Mouse (Mus musculus): ENCODE measurements around the gene Fam187a. TPM values are rescaled to one million over a fixed set of nuclear protein-coding genes. Genes with fewer than 3 reads are reported as not detected.

Gene Fam187a
- polyA plus RNA-seq, 1 experiment from 2014 or later = not detected

- WGBS = 50% methylated on average over 4 of the region's 4 CpGs
- peaks cover 93% of the 10 kb centered on the region for H3K36me3 ChIP-seq
- no peak for ATAC-seq
Observed at GRCm38 (mm10) chr11:102864272-102864671, 20.7 kb upstream of the Fam187a start.

GRCm38 (mm10) chr11:102874801-102875334 lies 10.1 kb upstream of the Fam187a start:
- Histone ChIP-seq H3K36me3 (peaks cover 64% of the 10 kb centered on the region), H3K27me3 (no peaks in the 10 kb centered on the region), H3K4me1 (replicated peaks) (peaks cover 10% of the 10 kb centered on the region), H3K4me2 (replicated peaks) (no peak overlapping the region), H3K9ac (replicated peaks) (0 out of 2 replicates have a peak overlapping the region, but pooled peaks have one; percentile 6), H3K4me3 (replicated peaks) (no peak overlapping the region), H3K27ac (no peak overlapping the region), H3K9me3 (no peaks in the 10 kb centered on the region)
- 91% methylated on average over 7 of the region's 7 CpGs for WGBS
- no peak for ATAC-seq

More at GRCm38 (mm10) chr11:102864272-102864671, 20.7 kb upstream of the Fam187a start:
- no peaks in the 10 kb centered on the region for H3K4me1 ChIP-seq (replicated peaks)
- H3K9me3 ChIP-seq = no peaks in the 10 kb centered on the region
- no peak overlapping the region for H3K27ac ChIP-seq
- no peak overlapping the region for H3K9ac ChIP-seq (replicated peaks)
- no peaks in the 10 kb centered on the region for H3K27me3 ChIP-seq
- H3K4me3 ChIP-seq (replicated peaks) = no peak overlapping the region
- H3K4me2 ChIP-seq (replicated peaks) = no peak overlapping the region

- no peak for ATAC-seq
- peaks cover 29% of the 10 kb centered on the region for H3K36me3 ChIP-seq
- H3K4me3 ChIP-seq (replicated peaks) = peak overlapping the region; percentile 73
- peak overlapping the region; percentile 82; the same call in 1 of the 2 replicates for H3K9ac ChIP-seq (replicated peaks)
- H3K4me2 ChIP-seq (replicated peaks) = peak overlapping the region; percentile 75
- no peak overlapping the region for H3K27ac ChIP-seq
- WGBS = 60% methylated on average over 2 of the region's 2 CpGs
- H3K27me3 ChIP-seq = 0 out of 2 replicates have a peak, but pooled peaks cover 5% of the 10 kb centered on the region
- H3K9me3 ChIP-seq = no peaks in the 10 kb centered on the region
- H3K4me1 ChIP-seq (replicated peaks) = peaks cover 20% of the 10 kb centered on the region
Observed at GRCm38 (mm10) chr11:102879558-102879957, 5.4 kb upstream of the Fam187a start.

DNA sequence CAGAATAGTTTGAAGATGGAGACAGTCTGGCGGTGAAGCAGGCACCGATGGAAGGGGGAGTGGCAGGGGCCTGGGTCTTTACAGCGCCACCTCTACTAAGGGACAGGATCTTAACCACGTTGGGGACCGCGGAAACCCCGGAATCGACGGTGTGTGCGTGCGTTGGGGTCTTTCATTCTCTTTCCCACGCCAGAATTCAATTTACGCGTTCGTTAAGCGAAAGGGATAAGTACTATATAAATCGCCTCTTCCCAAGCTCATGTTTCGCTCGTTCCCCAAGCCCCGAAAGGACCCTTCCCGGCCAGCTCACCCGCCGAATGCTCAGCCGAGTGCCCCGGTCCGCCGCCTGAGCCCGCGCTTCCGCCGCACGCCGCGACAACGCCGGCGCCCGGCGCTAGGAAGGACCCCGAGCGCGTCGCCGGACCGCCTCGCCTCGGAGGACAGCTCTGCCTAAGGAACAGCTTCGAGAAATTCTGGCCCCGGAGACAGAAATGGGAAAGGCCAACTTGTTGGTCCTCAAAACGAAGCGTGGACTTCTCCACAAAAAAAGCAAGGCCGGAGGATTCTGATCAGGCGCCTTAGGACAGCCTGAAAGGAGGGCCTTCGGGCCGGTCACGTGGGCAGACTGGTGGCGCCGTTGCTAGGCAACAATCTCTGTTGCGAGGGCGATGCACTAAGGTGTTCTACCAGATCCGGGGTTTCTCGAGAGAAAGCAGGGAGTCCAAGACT lies 4.2 kb upstream of the Fam187a start, which contains the start of the genes Eftud2 and Ccdc103:
Gene Eftud2, minus strand, starts transcription at position 401 of the 729 bp plus-strand sequence.
Gene Ccdc103, plus strand, starts transcription at position 620 of the 729 bp plus-strand sequence.
- no peaks in the 10 kb centered on the region for H3K9me3 ChIP-seq
- peak; percentile 95 for ATAC-seq
- H3K9ac ChIP-seq (replicated peaks) = peak within 1 kb of the TSS; percentile 82
- H3K27ac ChIP-seq = peak within 1 kb of the TSS; percentile 81
- 0 out of 2 replicates have a peak, but pooled peaks cover 5% of the 10 kb centered on the region for H3K27me3 ChIP-seq
- under 1% methylated on average over 62 of the region's 62 CpGs for WGBS
- peak within 1 kb of the TSS; percentile 75 for H3K4me2 ChIP-seq (replicated peaks)
- H3K36me3 ChIP-seq = peaks cover 17% of the 10 kb centered on the region
- H3K4me3 ChIP-seq (replicated peaks) = peak within 1 kb of the TSS; percentile 73
- H3K4me1 ChIP-seq (replicated peaks) = peaks cover 20% of the 10 kb centered on the region

GRCm38 (mm10) chr11:102881314-102882198 lies 3.4 kb upstream of the Fam187a start:
- Histone ChIP-seq H3K27me3 (0 out of 2 replicates have a peak, but pooled peaks cover 5% of the 10 kb centered on the region), H3K4me2 (replicated peaks) (peak overlapping the region; percentile 75), H3K27ac (peak overlapping the region; percentile 81), H3K9ac (replicated peaks) (peak overlapping the region; percentile 82), H3K4me3 (replicated peaks) (peak overlapping the region; percentile 73), H3K36me3 (peaks cover 10% of the 10 kb centered on the region), H3K9me3 (no peaks in the 10 kb centered on the region), H3K4me1 (replicated peaks) (peaks cover 20% of the 10 kb centered on the region)
- ATAC-seq = peak; percentile 22
- 16% methylated on average over 13 of the region's 13 CpGs for WGBS

DNA sequence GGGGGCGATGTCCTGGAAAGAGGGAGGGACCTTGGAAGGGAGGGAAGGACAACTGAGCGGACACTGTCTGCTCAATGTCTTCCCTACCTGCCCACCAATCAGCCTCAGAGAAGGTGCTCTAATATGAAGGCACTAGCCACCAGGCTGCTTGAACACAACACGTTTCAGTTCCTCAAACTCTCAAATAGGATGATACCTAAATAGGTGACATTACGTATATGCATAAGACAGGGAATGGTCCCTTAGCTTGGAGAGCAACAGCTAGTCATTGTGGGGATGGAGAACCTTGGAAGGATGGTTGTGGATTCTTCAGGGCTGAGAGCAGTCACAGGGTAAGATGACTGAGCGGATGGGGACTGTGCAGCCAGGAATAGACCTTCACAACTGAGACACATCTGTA lies 2.5 kb downstream of the Fam187a start:
- 91% methylated on average over 5 of the region's 5 CpGs for WGBS
- no peaks in the 10 kb centered on the region for H3K4me1 ChIP-seq (replicated peaks)
- no peaks in the 10 kb centered on the region for H3K9me3 ChIP-seq
- no peak for ATAC-seq
- H3K4me2 ChIP-seq (replicated peaks) = no peak overlapping the region
- H3K27ac ChIP-seq = no peak overlapping the region
- H3K36me3 ChIP-seq = no peaks in the 10 kb centered on the region
- peaks cover 16% of the 10 kb centered on the region for H3K27me3 ChIP-seq
- no peak overlapping the region for H3K4me3 ChIP-seq (replicated peaks)
- no peak overlapping the region for H3K9ac ChIP-seq (replicated peaks)

GRCm38 (mm10) chr11:102888135-102888534 lies 3.2 kb downstream of the Fam187a start:
- H3K27ac ChIP-seq = no peak overlapping the region
- no peak for ATAC-seq
- H3K9me3 ChIP-seq = no peaks in the 10 kb centered on the region
- no peak overlapping the region for H3K4me2 ChIP-seq (replicated peaks)
- H3K36me3 ChIP-seq = no peaks in the 10 kb centered on the region
- 67% methylated on average over 3 of the region's 3 CpGs for WGBS
- no peak overlapping the region for H3K4me3 ChIP-seq (replicated peaks)
- no peak overlapping the region for H3K9ac ChIP-seq (replicated peaks)
- peaks cover 23% of the 10 kb centered on the region for H3K27me3 ChIP-seq
- peaks cover 3% of the 10 kb centered on the region; the same call in 1 of the 2 replicates for H3K4me1 ChIP-seq (replicated peaks)

DNA sequence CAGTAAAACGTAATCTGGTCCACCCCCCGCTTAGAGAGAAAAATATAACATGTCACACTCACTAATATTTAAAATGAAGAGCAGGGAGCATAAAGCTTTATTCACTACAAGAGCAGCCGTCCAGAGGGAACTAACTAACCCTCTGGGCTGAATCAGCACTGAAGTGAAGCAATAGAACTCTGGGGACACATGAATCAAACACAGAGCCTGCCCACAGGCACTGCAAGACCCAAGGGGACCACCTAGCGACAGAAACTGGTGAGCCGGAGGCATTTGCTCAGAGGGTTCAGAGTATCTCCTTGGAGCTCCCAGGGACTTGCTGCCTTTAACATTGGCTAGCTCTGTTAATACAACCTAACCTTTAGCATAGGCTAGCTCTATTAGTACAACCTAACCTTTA lies 5.1 kb downstream of the Fam187a start:
- no peaks in the 10 kb centered on the region for H3K9me3 ChIP-seq
- H3K27me3 ChIP-seq = peaks cover 38% of the 10 kb centered on the region
- H3K4me3 ChIP-seq (replicated peaks) = no peak overlapping the region
- H3K4me1 ChIP-seq (replicated peaks) = peaks cover 6% of the 10 kb centered on the region
- H3K27ac ChIP-seq = no peak overlapping the region
- H3K36me3 ChIP-seq = no peaks in the 10 kb centered on the region
- no peak overlapping the region for H3K4me2 ChIP-seq (replicated peaks)
- no peak for ATAC-seq
- 67% methylated on average over 5 of the region's 5 CpGs for WGBS
- no peak overlapping the region for H3K9ac ChIP-seq (replicated peaks)

DNA sequence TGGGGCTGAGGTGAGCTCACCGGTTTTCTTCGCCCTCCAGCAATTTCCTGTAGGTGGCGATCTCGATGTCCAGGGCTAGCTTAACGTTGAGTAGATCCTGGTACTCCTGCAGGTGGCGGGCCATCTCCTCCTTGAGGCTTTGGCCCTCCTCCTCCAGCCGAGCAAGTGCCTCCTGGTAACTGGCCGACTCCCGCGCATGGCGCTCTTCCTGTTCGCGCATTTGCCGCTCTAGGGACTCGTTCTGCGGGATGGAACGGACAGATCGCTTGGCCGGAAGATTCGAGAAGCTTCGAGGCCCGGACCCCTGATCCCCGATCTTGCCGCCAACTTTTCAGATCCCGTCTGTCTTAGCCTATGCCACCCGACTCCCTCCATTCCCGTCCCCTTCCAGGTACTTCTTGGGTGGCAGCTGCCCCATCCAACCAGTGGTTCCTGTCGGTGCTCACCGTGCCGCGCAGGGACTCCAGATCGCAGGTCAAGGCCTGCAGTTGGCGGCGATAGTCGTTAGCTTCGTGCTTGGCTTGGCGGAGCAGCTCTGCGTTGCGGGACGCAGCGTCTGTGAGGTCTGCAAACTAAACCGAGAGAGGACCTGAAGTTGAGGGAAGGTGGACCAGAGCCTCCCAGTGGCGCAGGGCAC lies 8.2 kb downstream of the Fam187a start:
- Histone ChIP-seq H3K27ac (no peak overlapping the region), H3K4me1 (replicated peaks) (peaks cover 8% of the 10 kb centered on the region), H3K36me3 (no peaks in the 10 kb centered on the region), H3K9ac (replicated peaks) (peak overlapping the region; percentile 39), H3K4me2 (replicated peaks) (peak overlapping the region; percentile 40), H3K27me3 (peaks cover 63% of the 10 kb centered on the region), H3K4me3 (replicated peaks) (peak overlapping the region; percentile 25), H3K9me3 (no peaks in the 10 kb centered on the region)
- 2% methylated on average over 43 of the region's 43 CpGs for WGBS
- ATAC-seq = no peak

DNA sequence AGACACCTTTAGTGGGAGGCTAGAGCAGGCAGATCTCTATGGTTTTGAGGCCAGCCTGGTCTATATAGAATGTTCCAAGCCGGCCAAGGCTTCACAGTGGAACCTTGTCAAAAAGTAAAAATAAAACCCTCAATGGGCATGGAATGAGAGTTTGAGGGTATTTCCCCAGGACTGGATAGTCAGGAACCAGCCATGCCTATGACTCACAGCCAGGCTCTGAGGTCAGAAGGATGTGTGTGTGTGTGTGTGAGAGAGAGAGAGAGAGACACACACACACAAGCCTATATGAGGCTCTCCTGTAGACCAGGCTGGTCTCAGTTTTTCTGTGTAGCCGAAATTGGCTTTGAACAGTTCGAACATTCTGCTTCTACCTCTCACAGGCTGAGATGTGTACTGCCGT lies 9.7 kb downstream of the Fam187a start:
- ATAC-seq = no peak
- no peak overlapping the region for H3K4me2 ChIP-seq (replicated peaks)
- peaks cover 12% of the 10 kb centered on the region for H3K4me1 ChIP-seq (replicated peaks)
- no peak overlapping the region for H3K4me3 ChIP-seq (replicated peaks)
- H3K27ac ChIP-seq = no peak overlapping the region
- H3K9me3 ChIP-seq = no peaks in the 10 kb centered on the region
- no peak overlapping the region for H3K9ac ChIP-seq (replicated peaks)
- peaks cover 69% of the 10 kb centered on the region for H3K27me3 ChIP-seq
- H3K36me3 ChIP-seq = no peaks in the 10 kb centered on the region
- 91% methylated on average over 4 of the region's 4 CpGs for WGBS

GRCm38 (mm10) chr11:102895779-102896178 lies 10.8 kb downstream of the Fam187a start:
- 80% methylated on average over 9 of the region's 9 CpGs for WGBS
- Histone ChIP-seq H3K9me3 (no peaks in the 10 kb centered on the region), H3K4me1 (replicated peaks) (peaks cover 12% of the 10 kb centered on the region), H3K27ac (no peak overlapping the region), H3K9ac (replicated peaks) (no peak overlapping the region), H3K27me3 (peaks cover 69% of the 10 kb centered on the region), H3K4me3 (replicated peaks) (no peak overlapping the region), H3K4me2 (replicated peaks) (no peak overlapping the region), H3K36me3 (no peaks in the 10 kb centered on the region)
- no peak for ATAC-seq
